Mouse (Mus musculus) ES-Bruce4 (cell line): ENCODE measurements around the gene Csmd2.

Experiments
- CTCF ChIP-seq: IDR thresholded peaks from one replicate; pipeline ENCODE4 v1.8.1; 2011; ENCODE audit warnings: low read depth, low read length
- EP300 ChIP-seq: IDR thresholded peaks from 2 replicates; pipeline ENCODE4 v1.6.1; 2011; ENCODE audit warnings: low read depth, low read length; ENCODE audit not compliant: insufficient read depth
- POLR2A ChIP-seq: IDR thresholded peaks from one replicate; pipeline ENCODE4 v1.8.1; 2011; ENCODE audit warnings: low read length; ENCODE audit not compliant: insufficient read depth

DNA sequence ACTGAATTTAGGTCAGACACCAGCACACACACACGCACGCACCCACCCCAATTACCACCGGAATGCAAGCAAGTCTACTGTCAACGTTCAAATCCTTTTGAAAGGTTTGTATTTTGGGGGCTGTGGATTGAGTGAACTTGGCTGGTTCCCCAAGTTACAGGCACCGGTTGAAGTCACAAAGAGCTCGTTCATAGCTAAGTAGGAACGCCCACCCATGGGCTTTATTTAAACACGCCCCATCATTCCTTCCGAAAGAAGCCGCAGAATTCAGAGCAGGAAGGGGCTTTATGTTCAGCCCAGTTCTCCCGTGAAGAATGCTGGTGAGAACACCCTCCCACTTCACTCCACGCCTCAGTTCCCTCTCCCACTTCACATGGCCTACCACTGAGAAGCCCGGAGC is 245.8 kb downstream of the Csmd2 start:
- no peak for TF ChIP-seq CTCF
- TF ChIP-seq POLR2A = no peak
- no peak for TF ChIP-seq EP300
